In the genomic region with DNA sequence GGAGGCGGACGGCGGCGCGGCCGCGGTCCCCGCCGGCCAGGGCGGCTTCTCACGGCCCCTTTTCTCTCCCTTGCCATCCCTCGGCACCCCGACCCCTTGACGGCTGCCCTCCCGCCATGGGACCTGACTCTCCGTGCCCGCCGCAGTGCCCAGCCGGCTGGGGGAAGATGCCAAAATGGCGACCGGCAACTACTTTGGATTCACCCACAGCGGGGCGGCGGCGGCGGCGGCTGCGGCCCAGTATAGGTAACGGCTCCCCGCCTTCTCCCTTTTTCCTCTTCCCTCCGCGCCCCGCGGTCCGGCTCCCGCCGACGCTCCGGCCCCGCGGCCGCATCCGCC, we compare ENCODE assay signal across 8 mouse cellular contexts. TPM values are rescaled to one million over a fixed set of nuclear protein-coding genes. Genes with fewer than 3 reads are reported as not detected.
DNase-seq lines count a peak whose midpoint lies in the region; ATAC-seq and TF ChIP-seq lines count a peak whose summit lies in the region.

No protein-coding gene starts in this region.

- no peaks in the 10 kb centered on the region for H3K9me3 ChIP-seq in heart, embryonic 10.5 days
- H3K9me3 ChIP-seq in E14TG2a.4 (ENCODE audit: low read length) = no peaks in the 10 kb centered on the region
- no peaks in the 10 kb centered on the region for H3K9me3 ChIP-seq in midbrain, embryonic 14.5 days (ENCODE audit: control insufficient read depth, low read length)

- peak overlapping the region; percentile 99 for H3K4me3 ChIP-seq in heart, embryonic 10.5 days
- H3K4me3 ChIP-seq in E14TG2a.4 (replicated peaks; ENCODE audit: low read length) = peak overlapping the region; percentile 96
- H3K4me3 ChIP-seq in embryonic fibroblast, embryonic 13.5 days (ENCODE audit: insufficient read depth, low read length) = peak overlapping the region; percentile 89
- H3K4me3 ChIP-seq in midbrain, embryonic 14.5 days (replicated peaks; ENCODE audit: low read depth, low read length) = peak overlapping the region; percentile 95

- peaks cover 24% of the 10 kb centered on the region for H3K4me1 ChIP-seq in heart, embryonic 10.5 days
- peaks cover 46% of the 10 kb centered on the region for H3K4me1 ChIP-seq in E14TG2a.4 (replicated peaks; ENCODE audit: low read depth, low read length)
- H3K4me1 ChIP-seq in embryonic fibroblast, embryonic 13.5 days (ENCODE audit: control insufficient read depth, insufficient read depth, low read length) = peaks cover 5% of the 10 kb centered on the region; the same call in 1 of the 2 replicates
- H3K4me1 ChIP-seq in midbrain, embryonic 14.5 days (ENCODE audit: control insufficient read depth, insufficient read depth, low read length) = peaks cover 4% of the 10 kb centered on the region; the same call in 1 of the 2 replicates

- peak; percentile 84 for DNase-seq in heart, embryonic 10.5 days (ENCODE audit: low spot score)
- no peak for DNase-seq in heart, adult 18-20 months
- peak; percentile 24 to 65 for DNase-seq in kidney, postnatal 36 days
- DNase-seq in midbrain, embryonic 14.5 days = peak; percentile 64
- no peak for DNase-seq in adrenal gland, adult 18-20 months (ENCODE audit: low spot score in 2 of 2)
- DNase-seq in c-Kit-positive CD71-positive TER-119-positive erythroid progenitor cells, embryonic 14.5 days (ENCODE audit: low spot score) = no peak

- TF ChIP-seq CTCF in E14TG2a.4 (conservative IDR thresholded peaks at IDR 0.05; ENCODE audit: low read length) = no peak
- no peak for TF ChIP-seq CTCF in embryonic fibroblast, embryonic 13.5 days (IDR thresholded peaks at IDR 0.05; ENCODE audit: borderline replicate concordance, insufficient read depth, low read length)

- no peaks in the 10 kb centered on the region for H3K27me3 ChIP-seq in heart, embryonic 10.5 days (ENCODE audit: insufficient read depth, poor library complexity, severe bottlenecking)
- H3K27me3 ChIP-seq in E14TG2a.4 (ENCODE audit: insufficient read depth, low read length) = no peaks in the 10 kb centered on the region
- H3K27me3 ChIP-seq in midbrain, embryonic 14.5 days (ENCODE audit: control insufficient read depth, insufficient read depth, low read length) = no peaks in the 10 kb centered on the region

- peak overlapping the region; percentile 100 for H3K27ac ChIP-seq in heart, embryonic 10.5 days
- H3K27ac ChIP-seq in embryonic fibroblast, embryonic 13.5 days (ENCODE audit: insufficient read depth, low read length) = peak overlapping the region; percentile 73
- H3K27ac ChIP-seq in midbrain, embryonic 14.5 days (replicated peaks; ENCODE audit: low read depth, low read length) = peak overlapping the region; percentile 92

- peak; percentile 49 for ATAC-seq in midbrain, embryonic 14.5 days (ENCODE audit: low FRiP score, low TSS enrichment)

- peaks cover 7% of the 10 kb centered on the region for H3K36me3 ChIP-seq in heart, embryonic 10.5 days
- H3K36me3 ChIP-seq in E14TG2a.4 (ENCODE audit: insufficient read depth, low read length) = peaks cover 6% of the 10 kb centered on the region; the same call in 1 of the 2 replicates
- no peaks in the 10 kb centered on the region for H3K36me3 ChIP-seq in midbrain, embryonic 14.5 days (ENCODE audit: control insufficient read depth, insufficient read depth, low read length)

- TF ChIP-seq POLR2A in embryonic fibroblast, embryonic 13.5 days (IDR thresholded peaks at IDR 0.05; ENCODE audit: low read depth, low read length) = no peak

- peak overlapping the region; percentile 93 for H3K9ac ChIP-seq in midbrain, embryonic 14.5 days (replicated peaks; ENCODE audit: low read length)

- H3K4me2 ChIP-seq in midbrain, embryonic 14.5 days (ENCODE audit: low read length) = peak overlapping the region; percentile 74

- WGBS in heart, embryonic 10.5 days = under 1% methylated on average over 33 of the region's 43 CpGs
- under 1% methylated on average over 26 of the region's 43 CpGs for WGBS in midbrain, embryonic 14.5 days

RNA-seq across cellular contexts. Expression of gene Zfr, which starts 0.4 kb away (rescaled TPM):
- polyA plus RNA-seq in heart, embryonic 10.5 days (2016; fragmentation: Nextera tagmentation; extraction: Ambion mirVana) = 120 and 122 TPM in 2 replicates
- total RNA-seq in heart, adult 18-20 months (2021) = 10 to 100 TPM; 66.4 to 81.2 TPM
- 138 and 172 TPM in 2 replicates for polyA plus RNA-seq in embryonic fibroblast, embryonic 13.5 days (2011; ENCODE audit: insufficient read length, low read depth, missing spikeins)
- 183 and 222 TPM in 2 replicates for polyA plus RNA-seq in midbrain, embryonic 14.5 days (2014; fragmentation: Nextera tagmentation; extraction: Ambion mirVana)
- 100 to 1,000 TPM; 178 to 179 TPM for total RNA-seq in adrenal gland, adult 18-20 months (2021)

Comparison
In these comparisons a context has a peak if more than half of its experiments do, and no peak if none do; other contexts are left out.
1. DNase-seq: peak in heart, embryonic 10.5 days (single experiment), kidney, postnatal 36 days (2 of 2) and midbrain, embryonic 14.5 days (single experiment); none in heart, adult 18-20 months (0 of 2), adrenal gland, adult 18-20 months (0 of 2) and c-Kit-positive CD71-positive TER-119-positive erythroid progenitor cells, embryonic 14.5 days (single experiment).
2. Peak in every context shown above with its lines, with median percentiles within 50 percentile points of each other: H3K27ac ChIP-seq and H3K4me3 ChIP-seq.